Mouse (Mus musculus): ENCODE results near the gene Fgfr2.
"Not testable (repeated sequence)": the region's sequence is repeated elsewhere in the genome, so short reads cannot be mapped to it uniquely, and the experiment has no call there.

The Fgfr2 gene

GRCm38 (mm10) chr7:131150179-131150578 is 1973.0 kb downstream of the Fgfr2 start:
- no peak for DNase-seq (ENCODE audit: extremely low read depth, insufficient read length, low spot score)

- DNase-seq (ENCODE audit: extremely low read depth, insufficient read length, low spot score): no peak
Observed at GRCm38 (mm10) chr7:131146214-131146613, 1976.9 kb downstream of the Fgfr2 start, which contains the start of gene 4933402N03Rik. TSS of gene 4933402N03Rik (minus strand) at chr7:131146314.

DNA sequence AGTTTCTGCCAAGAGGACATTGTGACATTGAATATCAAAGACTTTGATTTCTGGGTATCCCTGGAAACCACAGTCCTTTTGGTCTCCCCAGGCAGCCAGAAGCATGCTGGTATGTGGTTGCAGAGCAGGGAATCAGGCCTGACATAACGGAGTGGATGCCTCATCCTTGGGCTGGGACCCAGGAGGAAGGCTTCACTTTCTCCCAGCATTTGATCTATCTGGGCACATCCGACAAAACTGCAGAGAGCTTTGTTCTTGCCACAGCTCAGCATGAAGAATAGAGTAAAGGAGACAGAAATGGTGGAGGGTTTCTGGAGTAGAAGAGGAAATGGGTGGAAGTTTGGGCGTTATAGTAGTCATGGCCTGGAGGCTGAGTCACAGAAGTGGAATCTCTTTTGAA is 1990.0 kb downstream of the Fgfr2 start:
- peak; percentile 16 for DNase-seq (ENCODE audit: extremely low read depth, insufficient read length, low spot score)

- peak; percentile 20 for DNase-seq (ENCODE audit: extremely low read depth, insufficient read length, low spot score)
Observed at GRCm38 (mm10) chr7:131130021-131130420, 1993.1 kb downstream of the Fgfr2 start.

GRCm38 (mm10) chr7:131122210-131122807 is 2000.8 kb downstream of the Fgfr2 start:
- DNase-seq (ENCODE audit: extremely low read depth, insufficient read length, low spot score): no peak

- no peak for DNase-seq (ENCODE audit: extremely low read depth, insufficient read length, low spot score)
Observed at GRCm38 (mm10) chr7:131114434-131114833, 2008.7 kb downstream of the Fgfr2 start.

GRCm38 (mm10) chr7:131113676-131114075 is 2009.5 kb downstream of the Fgfr2 start:
- DNase-seq (ENCODE audit: extremely low read depth, insufficient read length, low spot score): no peak

DNA sequence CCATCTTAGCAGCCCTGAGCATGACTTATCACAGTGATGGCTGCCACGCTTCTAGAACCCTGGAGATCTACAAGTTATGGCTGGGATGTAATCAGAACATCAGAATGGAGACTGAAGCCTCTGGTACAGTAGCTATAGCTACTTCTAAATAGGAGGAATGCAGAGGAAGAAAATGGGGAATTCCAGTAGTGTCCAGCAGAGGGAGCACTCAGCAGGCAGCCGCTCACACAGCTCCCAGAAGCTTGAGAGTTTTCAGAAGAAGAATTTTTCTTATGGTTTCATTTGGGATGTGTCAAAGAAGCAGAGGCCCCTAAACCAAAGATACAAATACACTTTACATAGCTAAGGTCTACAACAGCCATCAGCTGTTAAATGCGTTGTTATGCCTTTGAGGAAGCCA is 2010.7 kb downstream of the Fgfr2 start:
- no peak for DNase-seq (ENCODE audit: extremely low read depth, insufficient read length, low spot score)

DNA sequence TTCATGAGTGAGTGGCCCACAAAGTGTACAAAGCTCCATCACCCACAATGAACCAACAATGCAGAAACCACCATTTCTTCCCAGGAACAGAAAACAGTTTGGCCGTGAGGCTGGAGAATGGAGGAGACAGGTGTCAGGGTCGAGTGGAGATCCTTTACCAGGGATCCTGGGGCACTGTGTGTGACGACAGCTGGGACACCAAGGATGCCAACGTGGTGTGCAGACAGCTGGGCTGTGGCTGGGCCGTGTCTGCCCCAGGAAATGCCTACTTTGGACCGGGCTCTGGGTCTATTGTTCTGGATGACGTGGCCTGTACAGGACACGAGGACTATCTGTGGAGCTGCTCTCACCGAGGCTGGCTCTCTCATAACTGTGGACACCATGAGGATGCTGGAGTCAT is 2040.7 kb downstream of the Fgfr2 start:
- DNase-seq (ENCODE audit: extremely low read depth, insufficient read length, low spot score): not testable (repeated sequence)

- no peak for DNase-seq (ENCODE audit: extremely low read depth, insufficient read length, low spot score)
Observed at GRCm38 (mm10) chr7:131075956-131076355, 2047.2 kb downstream of the Fgfr2 start.

DNA sequence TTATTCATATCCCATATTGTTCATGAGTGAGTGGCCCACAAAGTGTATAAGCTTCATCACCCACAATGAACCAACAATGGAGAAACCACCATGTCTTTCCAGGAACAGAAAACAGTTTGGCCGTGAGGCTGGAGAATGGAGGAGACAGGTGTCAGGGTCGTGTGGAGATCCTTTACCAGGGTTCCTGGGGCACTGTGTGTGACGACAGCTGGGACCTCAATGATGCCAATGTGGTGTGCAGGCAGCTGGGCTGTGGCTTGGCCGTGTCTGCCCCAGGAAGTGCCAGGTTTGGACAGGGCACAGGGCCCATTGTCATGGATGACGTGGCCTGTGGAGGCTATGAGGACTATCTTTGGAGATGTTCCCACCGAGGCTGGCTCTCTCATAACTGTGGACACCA is 2049.1 kb downstream of the Fgfr2 start:
- peak; percentile 14 for DNase-seq (ENCODE audit: extremely low read depth, insufficient read length, low spot score)

DNA sequence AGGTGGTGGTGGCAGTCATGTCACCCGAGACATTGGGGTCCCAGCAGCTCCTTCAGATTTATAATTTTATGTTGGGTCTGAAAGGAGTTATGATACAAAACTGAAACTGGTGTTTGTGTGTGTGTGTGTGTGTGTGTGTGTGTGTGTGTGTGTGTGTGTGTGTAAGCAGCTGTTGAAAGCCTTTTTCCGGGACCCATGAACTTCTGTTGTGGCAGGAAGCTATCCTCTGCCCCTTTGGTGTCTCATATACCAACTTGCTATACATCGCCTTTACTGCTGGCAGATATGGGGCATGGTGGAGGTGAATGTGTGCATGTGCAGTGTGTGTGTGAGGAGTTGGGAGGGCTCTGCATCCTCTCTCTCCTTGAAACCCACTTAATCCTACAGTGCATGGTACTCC is 2049.7 kb downstream of the Fgfr2 start:
- DNase-seq (ENCODE audit: extremely low read depth, insufficient read length, low spot score): not testable (repeated sequence)

GRCm38 (mm10) chr7:131068191-131068590 is 2055.0 kb downstream of the Fgfr2 start:
- not testable (repeated sequence) for DNase-seq (ENCODE audit: extremely low read depth, insufficient read length, low spot score)

GRCm38 (mm10) chr7:131062541-131062940 is 2060.6 kb downstream of the Fgfr2 start:
- no peak for DNase-seq (ENCODE audit: extremely low read depth, insufficient read length, low spot score)

- not testable (repeated sequence) for DNase-seq (ENCODE audit: extremely low read depth, insufficient read length, low spot score)
Observed at GRCm38 (mm10) chr7:131059808-131060207, 2063.3 kb downstream of the Fgfr2 start.

DNA sequence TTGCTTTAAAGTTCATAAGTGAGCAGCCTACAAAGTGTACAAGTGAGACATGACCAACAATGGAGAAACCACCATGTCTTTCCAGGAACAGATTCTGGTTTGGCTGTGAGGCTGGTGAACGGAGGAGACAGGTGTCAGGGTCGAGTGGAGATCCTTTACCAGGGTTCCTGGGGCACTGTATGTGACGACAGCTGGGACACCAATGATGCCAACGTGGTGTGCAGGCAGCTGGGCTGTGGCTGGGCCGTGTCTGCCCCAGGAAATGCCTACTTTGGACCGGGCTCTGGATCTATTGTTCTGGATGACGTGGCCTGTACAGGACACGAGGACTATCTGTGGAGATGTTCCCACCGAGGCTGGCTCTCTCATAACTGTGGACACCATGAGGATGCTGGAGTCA is 2065.2 kb downstream of the Fgfr2 start:
- not testable (repeated sequence) for DNase-seq (ENCODE audit: extremely low read depth, insufficient read length, low spot score)

GRCm38 (mm10) chr7:131054808-131055370 is 2068.3 kb downstream of the Fgfr2 start:
- DNase-seq (ENCODE audit: extremely low read depth, insufficient read length, low spot score): no peak

GRCm38 (mm10) chr7:131049829-131050228 is 2073.3 kb downstream of the Fgfr2 start:
- not testable (repeated sequence) for DNase-seq (ENCODE audit: extremely low read depth, insufficient read length, low spot score)

- not testable (repeated sequence) for DNase-seq (ENCODE audit: extremely low read depth, insufficient read length, low spot score)
Observed at GRCm38 (mm10) chr7:131045258-131045835, 2077.8 kb downstream of the Fgfr2 start.

DNA sequence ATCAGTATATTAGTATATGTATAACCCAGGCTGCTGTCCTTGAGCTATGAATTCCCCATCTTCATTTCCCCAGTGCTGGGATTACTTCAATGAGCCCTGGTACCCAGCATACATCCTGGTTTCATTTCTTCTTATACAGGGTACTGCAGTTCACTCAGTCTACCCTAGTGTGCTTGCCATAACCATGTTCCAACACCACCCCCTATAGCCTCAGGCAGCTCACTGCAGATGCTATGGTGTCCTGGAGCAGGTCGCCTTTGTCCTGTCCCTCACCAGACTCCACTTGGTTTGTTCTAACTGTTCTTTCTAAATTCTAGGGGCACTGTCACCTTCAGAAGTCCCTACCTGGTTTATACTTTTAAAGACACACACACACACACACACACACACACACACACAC is 2080.5 kb downstream of the Fgfr2 start:
- no peak for DNase-seq (ENCODE audit: extremely low read depth, insufficient read length, low spot score)

DNA sequence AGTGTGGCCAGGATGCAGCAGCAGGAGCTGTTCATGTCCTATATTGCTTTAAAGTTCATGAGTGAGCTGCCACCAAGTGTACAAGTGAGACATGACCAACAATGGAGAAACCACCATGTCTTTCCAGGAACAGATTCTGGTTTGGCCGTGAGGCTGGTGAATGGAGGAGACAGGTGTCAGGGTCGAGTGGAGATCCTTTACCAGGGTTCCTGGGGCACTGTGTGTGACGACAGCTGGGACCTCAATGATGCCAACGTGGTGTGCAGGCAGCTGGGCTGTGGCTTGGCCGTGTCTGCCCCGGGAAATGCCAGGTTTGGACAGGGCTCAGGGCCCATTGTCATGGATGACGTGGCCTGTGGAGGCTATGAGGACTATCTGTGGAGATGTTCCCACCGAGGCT is 2082.4 kb downstream of the Fgfr2 start:
- DNase-seq (ENCODE audit: extremely low read depth, insufficient read length, low spot score): not testable (repeated sequence)

DNA sequence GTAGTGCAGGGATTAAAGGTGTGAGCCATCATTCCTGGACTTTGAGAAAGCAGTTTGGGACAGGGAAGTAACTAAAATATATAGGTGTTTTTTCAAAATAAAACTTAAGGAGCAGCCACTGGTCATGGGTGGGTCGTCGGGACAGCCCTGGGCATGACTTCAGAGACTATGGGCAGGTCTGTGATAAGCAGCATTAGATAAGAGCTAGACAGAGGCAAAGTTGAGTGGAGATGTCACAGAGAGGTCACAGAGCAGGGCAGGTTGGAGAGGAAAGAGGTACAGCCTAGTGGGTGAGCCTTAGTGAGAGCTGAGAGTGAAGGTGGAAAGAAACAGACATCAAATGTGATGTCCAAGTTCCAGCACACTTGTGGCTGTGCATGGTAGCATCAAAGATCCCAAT is 2086.1 kb downstream of the Fgfr2 start:
- no peak for DNase-seq (ENCODE audit: extremely low read depth, insufficient read length, low spot score)
